Mouse (Mus musculus) mouse trophoblast stem cell (cell line): ENCODE data around the gene Sec24c.
"Not testable (repeated sequence)": the region's sequence is repeated elsewhere in the genome, so short reads cannot be mapped to it uniquely, and the experiment has no call there.

ENCODE experiments used
- in situ Hi-C, 2 experiments: fragments of 300-500 bp; cut with MseI, MboI; formaldehyde crosslinking; loops; 2 replicates in 1 of 2; 3 replicates in 1 of 2; pipeline ENCODE4 v1.15.1; 2025

The Sec24c gene

GRCm38 (mm10) chr14:20696986-20697385 lies 22.9 kb downstream of the Sec24c start:
- in situ Hi-C loops = no loop called here

GRCm38 (mm10) chr14:20698515-20698914 lies 24.4 kb downstream of the Sec24c start:
- in situ Hi-C loops = no loop called here

- in situ Hi-C loops = no loop called here
Observed at GRCm38 (mm10) chr14:20700362-20700761, 26.3 kb downstream of the Sec24c start.

- in situ Hi-C loops = no loop called here
Observed at GRCm38 (mm10) chr14:20701554-20701953, 27.4 kb downstream of the Sec24c start.

- in situ Hi-C loops = no loop called here
Observed at GRCm38 (mm10) chr14:20702096-20702740, 28.1 kb downstream of the Sec24c start.

GRCm38 (mm10) chr14:20702741-20703381 lies 28.8 kb downstream of the Sec24c start, which contains the start of gene Chchd1:
TSS of gene Chchd1 (plus strand) at chr14:20703006.
- in situ Hi-C loops = no loop called here

- in situ Hi-C loops = not testable (repeated sequence)
Observed at GRCm38 (mm10) chr14:20703461-20703860, 29.4 kb downstream of the Sec24c start.

GRCm38 (mm10) chr14:20707201-20708190 lies 33.4 kb downstream of the Sec24c start, which contains the start of gene Zswim8:
TSS of gene Zswim8 (plus strand) at chr14:20707552.
- in situ Hi-C loops = no loop called here

GRCm38 (mm10) chr14:20708239-20708638 lies 34.1 kb downstream of the Sec24c start:
- in situ Hi-C loops = no loop called here

- in situ Hi-C loops = no loop called here
Observed at GRCm38 (mm10) chr14:20713832-20714231, 39.7 kb downstream of the Sec24c start.

- in situ Hi-C loops = no loop called here
Observed at GRCm38 (mm10) chr14:20718443-20718842, 44.3 kb downstream of the Sec24c start.

GRCm38 (mm10) chr14:20719767-20720166 lies 45.7 kb downstream of the Sec24c start:
- in situ Hi-C loops = no loop called here

GRCm38 (mm10) chr14:20721371-20721770 lies 47.3 kb downstream of the Sec24c start:
- in situ Hi-C loops = no loop called here

GRCm38 (mm10) chr14:20723006-20723405 lies 48.9 kb downstream of the Sec24c start:
- in situ Hi-C loops = no loop called here

GRCm38 (mm10) chr14:20724043-20724442 lies 49.9 kb downstream of the Sec24c start:
- in situ Hi-C loops = no loop called here

- in situ Hi-C loops = no loop called here
Observed at GRCm38 (mm10) chr14:20725660-20726339, 51.7 kb downstream of the Sec24c start.

- in situ Hi-C loops = no loop called here
Observed at GRCm38 (mm10) chr14:20729871-20730270, 55.8 kb downstream of the Sec24c start.

GRCm38 (mm10) chr14:20730853-20731602 lies 56.9 kb downstream of the Sec24c start:
- in situ Hi-C loops = no loop called here

GRCm38 (mm10) chr14:20733041-20733951 lies 59.2 kb downstream of the Sec24c start:
- in situ Hi-C loops = no loop called here
